Comparison of ENCODE assay signal across 19 mouse cellular contexts in the genomic region with DNA sequence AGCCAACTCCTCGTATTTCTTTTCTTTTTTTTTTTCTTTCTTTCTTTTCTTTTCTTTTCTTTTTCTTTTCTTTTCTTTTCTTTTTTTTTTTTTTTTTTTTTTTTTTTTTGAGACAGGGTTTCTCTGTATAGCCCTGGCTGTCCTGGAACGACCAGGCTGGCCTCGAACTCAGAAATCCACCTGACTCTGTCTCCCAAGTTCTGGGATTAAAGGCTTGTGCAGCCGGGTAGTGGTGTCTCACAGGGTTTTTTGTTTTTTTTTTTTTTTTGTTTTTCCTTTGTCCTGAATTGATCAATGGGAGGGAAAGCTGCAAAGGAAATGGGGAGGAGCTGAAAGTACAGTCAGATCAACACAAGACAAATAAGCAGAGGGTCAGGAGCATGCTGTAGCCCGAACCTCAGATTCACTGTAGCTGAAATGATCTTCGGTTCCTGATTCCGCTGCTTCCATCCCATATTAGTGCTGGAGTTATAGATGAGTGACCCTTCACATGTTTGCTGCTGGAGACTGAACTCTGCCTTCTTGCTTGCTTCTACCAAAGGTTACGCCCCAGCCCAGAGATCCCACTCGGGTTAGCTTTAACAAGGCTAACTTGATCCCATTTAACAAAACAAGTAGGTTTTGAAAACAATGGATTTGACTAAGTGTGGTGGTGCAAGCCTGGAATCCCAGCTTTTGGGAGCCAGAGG. TPM values are rescaled to one million over a fixed set of nuclear protein-coding genes. Genes with fewer than 3 reads are reported as not detected.
DNase-seq lines count a peak whose midpoint lies in the region; ATAC-seq and TF ChIP-seq lines count a peak whose summit lies in the region.
"Had no signal": no experiment of that assay in that cellular context is flagged by ENCODE, and none has a peak within 500 bp of the region (broad histone marks: within the 10 kb centered on the region; RNA-seq: fewer than 3 reads in every experiment).

No protein-coding gene starts in this region.

- no peaks in the 10 kb centered on the region for H3K9me3 ChIP-seq in ES-E14 (ENCODE audit: control insufficient read depth, insufficient read depth, low read depth, low read length)
- no peaks in the 10 kb centered on the region for H3K9me3 ChIP-seq in liver, embryonic 11.5 days (ENCODE audit: control insufficient read depth, low read length)
- H3K9me3 ChIP-seq: limb, embryonic 12.5 days; lung, embryonic 15.5 days; midbrain, embryonic 15.5 days; neural tube, embryonic 15.5 days; stomach, embryonic 15.5 days had no signal

- no peaks in the 10 kb centered on the region for H3K27me3 ChIP-seq in liver, adult 2 months (ENCODE audit: control insufficient read depth, insufficient read depth, low read length)
- H3K27me3 ChIP-seq in liver, embryonic 11.5 days (replicated peaks; ENCODE audit: control insufficient read depth, insufficient read depth, low read length) = no peaks in the 10 kb centered on the region
- H3K27me3 ChIP-seq: limb, embryonic 12.5 days; lung, embryonic 15.5 days; midbrain, embryonic 15.5 days; neural tube, embryonic 15.5 days; stomach, embryonic 15.5 days had no signal

- H3K9ac ChIP-seq in liver, adult 2 months (ENCODE audit: low read depth, low read length) = peak overlapping the region; percentile 3
- H3K9ac ChIP-seq in ES-E14 (ENCODE audit: insufficient read depth, low read depth, low read length, poor library complexity, severe bottlenecking) = no peak overlapping the region; the same call in 1 of the 2 replicates
- H3K9ac ChIP-seq in liver, embryonic 11.5 days (ENCODE audit: low read depth, low read length) = no peak overlapping the region
- H3K9ac ChIP-seq: limb, embryonic 12.5 days; midbrain, embryonic 15.5 days; neural tube, embryonic 15.5 days; stomach, embryonic 15.5 days had no signal

- H3K27ac ChIP-seq in liver, adult 2 months (replicated peaks; ENCODE audit: insufficient read depth, low read depth, low read length) = peak overlapping the region; percentile 85
- H3K27ac ChIP-seq in ES-E14 (ENCODE audit: insufficient read depth, low read depth, low read length, poor library complexity, severe bottlenecking) (0 out of 2 replicates have a peak overlapping the region, but pooled peaks have one; percentile 4), macrophage (peak overlapping the region; percentile 100)
- 0 out of 2 replicates have a peak overlapping the region, but pooled peaks have one; percentile 15 for H3K27ac ChIP-seq in liver, embryonic 11.5 days (ENCODE audit: low read depth, low read length)
- H3K27ac ChIP-seq: kidney, postnatal 0 days; limb, embryonic 12.5 days; lung, embryonic 15.5 days; midbrain, embryonic 15.5 days; neural tube, embryonic 15.5 days; stomach, embryonic 15.5 days had no signal

- peaks cover 15% of the 10 kb centered on the region; the same call in 1 of the 2 replicates for H3K79me2 ChIP-seq in liver, adult 2 months (ENCODE audit: control insufficient read depth, insufficient read depth, low read length)
- H3K79me2 ChIP-seq in macrophage (ENCODE audit: inconsistent target) = peaks cover 70% of the 10 kb centered on the region

- no peak for TF ChIP-seq CTCF in liver, adult 2 months (IDR thresholded peaks at IDR 0.05; ENCODE audit: low read depth, low read length)

- WGBS in liver, adult 2 months = 24% methylated on average over 9 of the region's 9 CpGs
- whole genome bisulfite sequencing in liver, embryonic 11.5 days = 81% methylated on average over 9 of the region's 9 CpGs
- WGBS in macrophage (ENCODE audit: missing documents) = 81% methylated on average over 7 of the region's 9 CpGs

- no peak for ATAC-seq in liver, embryonic 11.5 days (replicated peaks; ENCODE audit: low FRiP score)
- ATAC-seq: forebrain, embryonic 16.5 days; midbrain, embryonic 15.5 days had no signal

- peaks cover 10% of the 10 kb centered on the region for H3K4me1 ChIP-seq in liver, adult 2 months (ENCODE audit: control insufficient read depth, insufficient read depth, low read length)
- H3K4me1 ChIP-seq in ES-E14 (ENCODE audit: control insufficient read depth in 2 of 2, insufficient read depth in 2 of 2, low read length in 2 of 2, poor library complexity in 1 of 2) = peaks cover 2 to 4% of the 10 kb centered on the region in 2 experiments; a peak in 1 of 4 replicates
- peaks cover 6% of the 10 kb centered on the region; the same call in 1 of the 2 replicates for H3K4me1 ChIP-seq in liver, embryonic 11.5 days (replicated peaks; ENCODE audit: control insufficient read depth, insufficient read depth, low read length)
- H3K4me1 ChIP-seq: stomach, embryonic 15.5 days had no signal

- DNase-seq in liver, adult 2 months (ENCODE audit: extremely low read depth, low read depth, low spot score) = peak; percentile 55
- DNase-seq in liver = no peak
- no peak for DNase-seq in ES-E14 (ENCODE audit: low read depth, low spot score)
- no peak for DNase-seq in liver, embryonic 11.5 days (ENCODE audit: low spot score)
- no peak for DNase-seq in layer of hippocampus, postnatal 10 days (ENCODE audit: low spot score in 2 of 2)
- no peak for DNase-seq in embryo, embryonic 9.5 days (ENCODE audit: extremely low spot score)
- DNase-seq: adrenal gland, postnatal 36 days; B cell, adult 2 months; cerebellum, postnatal 10 days; heart, postnatal 4 days had no signal

- in situ Hi-C loops in ES-E14 (cut with MboI; ENCODE audit: low sequenced_read_pairs in 2 of 2, unreplicated experiment in 2 of 2) = no loop called here

- peaks cover 1% of the 10 kb centered on the region; the same call in 1 of the 2 replicates for H3K36me3 ChIP-seq in liver, adult 2 months (ENCODE audit: control insufficient read depth, insufficient read depth, low read length)
- H3K36me3 ChIP-seq in ES-E14 (ENCODE audit: control insufficient read depth, insufficient read depth, low read length, poor library complexity, severe bottlenecking) = peaks cover 4% of the 10 kb centered on the region
- H3K36me3 ChIP-seq in liver, embryonic 11.5 days (ENCODE audit: control insufficient read depth, insufficient read depth, low read length) = 0 out of 2 replicates have a peak, but pooled peaks cover 4% of the 10 kb centered on the region
- no peaks in the 10 kb centered on the region for H3K36me3 ChIP-seq in macrophage (ENCODE audit: inconsistent target)
- H3K36me3 ChIP-seq: midbrain, embryonic 15.5 days; neural tube, embryonic 15.5 days; stomach, embryonic 15.5 days had no signal

- no peak overlapping the region for H3K4me2 ChIP-seq in liver, embryonic 11.5 days
- H3K4me2 ChIP-seq: limb, embryonic 12.5 days; lung, embryonic 15.5 days; midbrain, embryonic 15.5 days; neural tube, embryonic 15.5 days had no signal

- TF ChIP-seq POLR2A in liver, adult 2 months (IDR thresholded peaks at IDR 0.05; ENCODE audit: extremely low read depth, insufficient read depth, low read length) = no peak

- no peak overlapping the region for H3K4me3 ChIP-seq in liver, adult 2 months (ENCODE audit: insufficient read depth, low read depth, low read length)
- H3K4me3 ChIP-seq in ES-E14 (ENCODE audit: insufficient read depth in 1 of 2, low read depth in 1 of 2, low read length in 2 of 2, poor library complexity in 1 of 2, severe bottlenecking in 1 of 2) (no peak overlapping the region), macrophage (ENCODE audit: inconsistent target) (peak overlapping the region; percentile 57)
- no peak overlapping the region for H3K4me3 ChIP-seq in liver, embryonic 11.5 days (ENCODE audit: low read depth, low read length)
- H3K4me3 ChIP-seq: limb, embryonic 12.5 days; lung, embryonic 15.5 days; midbrain, embryonic 15.5 days; neural tube, embryonic 15.5 days; stomach, embryonic 15.5 days had no signal

RNA-seq across cellular contexts. Expression of a gene that starts 0.6 kb away (rescaled TPM):
- total RNA-seq in liver, adult 2 months (2014; rRNA removed) = 116 and 163 TPM in 2 replicates
- 56.2 and 59.9 TPM in 2 replicates for polyA plus RNA-seq in liver, adult 2 months (2012; rRNA removed)
- 504 and 729 TPM in 2 replicates for total RNA-seq in ES-E14 (2012; rRNA removed)
- polyA plus RNA-seq in liver, embryonic 11.5 days (2014; fragmentation: Nextera tagmentation; extraction: Ambion mirVana) = 1,141 and 1,182 TPM in 2 replicates
- 1,000 to 10,000 TPM in 6 of 26 experiments, 100 to 1,000 TPM in 20; 278 to 1,753 (median 620) TPM for total RNA-seq in macrophage (2018; cell fraction: chromatin; rRNA removed)
- total RNA-seq in macrophage (2018; cell fraction: cytosol; rRNA removed) = 1,000 to 10,000 TPM in 10 of 26 experiments, 100 to 1,000 TPM in 16; 554 to 1,427 (median 908) TPM
- 1,000 to 10,000 TPM in 14 of 26 experiments, 100 to 1,000 TPM in 12; 418 to 2,195 (median 1,050) TPM for total RNA-seq in macrophage (2018; cell fraction: nucleus; rRNA removed)
- polyA plus RNA-seq in macrophage (2018) = 470 to 740 TPM (median 693 TPM) in 3 replicates
- 100 to 1,000 TPM; 400 to 469 TPM for total RNA-seq in layer of hippocampus, postnatal 10 days (2021)

RNA-seq across cellular contexts. Expression of a gene that starts 1.8 kb away (rescaled TPM):
- 4.3 and 5.2 TPM in 2 replicates for total RNA-seq in liver, adult 2 months (2014; rRNA removed)
- polyA plus RNA-seq in liver, adult 2 months (2012; rRNA removed) = 8.9 and 13.8 TPM in 2 replicates
- 32.5 and 39.6 TPM in 2 replicates for total RNA-seq in ES-E14 (2012; rRNA removed)
- polyA plus RNA-seq in liver, embryonic 11.5 days (2014; fragmentation: Nextera tagmentation; extraction: Ambion mirVana) = 28.9 and 34.1 TPM in 2 replicates
- 100 to 1,000 TPM in 17 of 26 experiments, 10 to 100 TPM in 9; 40.7 to 159 (median 109) TPM for total RNA-seq in macrophage (2018; cell fraction: chromatin; rRNA removed)
- 10 to 100 TPM in 23 of 26 experiments, 1 to 10 TPM in 3; 6.1 to 21.7 (median 15.6) TPM for total RNA-seq in macrophage (2018; cell fraction: cytosol; rRNA removed)
- 100 to 1,000 TPM in 1 of 26 experiments, 10 to 100 TPM in 25; 31.9 to 100 (median 64.9) TPM for total RNA-seq in macrophage (2018; cell fraction: nucleus; rRNA removed)
- polyA plus RNA-seq in macrophage (2018) = 12.2 to 20.0 TPM (median 19.4 TPM) in 3 replicates
- 10 to 100 TPM; 23.9 to 28.1 TPM for total RNA-seq in layer of hippocampus, postnatal 10 days (2021)

RNA-seq across cellular contexts. Expression of a gene that starts 15.8 kb away (rescaled TPM):
- total RNA-seq in liver, adult 2 months (2014; rRNA removed) = 49.5 and 53.0 TPM in 2 replicates
- 74.7 and 79.6 TPM in 2 replicates for polyA plus RNA-seq in liver, adult 2 months (2012; rRNA removed)
- 144 and 195 TPM in 2 replicates for total RNA-seq in ES-E14 (2012; rRNA removed)
- polyA plus RNA-seq in liver, embryonic 11.5 days (2014; fragmentation: Nextera tagmentation; extraction: Ambion mirVana) = 299 and 304 TPM in 2 replicates
- 1 to 10 TPM in 22 of 26 experiments, under 1 TPM in 3, not detected in 1; 0.65 to 9.0 (median 2.3) TPM for total RNA-seq in macrophage (2018; cell fraction: chromatin; rRNA removed)
- 10 to 100 TPM in 13 of 26 experiments, 1 to 10 TPM in 13; 5.4 to 20.0 (median 10.4) TPM for total RNA-seq in macrophage (2018; cell fraction: cytosol; rRNA removed)
- 10 to 100 TPM in 1 of 26 experiments, 1 to 10 TPM in 25; 1.3 to 14.1 (median 3.7) TPM for total RNA-seq in macrophage (2018; cell fraction: nucleus; rRNA removed)
- polyA plus RNA-seq in macrophage (2018) = 7.6 to 30.8 TPM (median 14.0 TPM) in 3 replicates
- total RNA-seq in layer of hippocampus, postnatal 10 days (2021) = 10 to 100 TPM; 20.5 to 24.7 TPM

RNA-seq across cellular contexts. Expression of a gene that starts 49.4 kb away (rescaled TPM):
- 0.37 and 0.87 TPM in 2 replicates for total RNA-seq in liver, adult 2 months (2014; rRNA removed)
- 0.54 and 1.4 TPM in 2 replicates for polyA plus RNA-seq in liver, adult 2 months (2012; rRNA removed)
- 13.3 and 14.2 TPM in 2 replicates for total RNA-seq in ES-E14 (2012; rRNA removed)
- polyA plus RNA-seq in liver, embryonic 11.5 days (2014; fragmentation: Nextera tagmentation; extraction: Ambion mirVana) = 44.8 and 45.3 TPM in 2 replicates
- 100 to 1,000 TPM in 2 of 26 experiments, 10 to 100 TPM in 24; 14.8 to 119 (median 60.6) TPM for total RNA-seq in macrophage (2018; cell fraction: chromatin; rRNA removed)
- 10 to 100 TPM; 15.6 to 40.0 (median 25.6) TPM for total RNA-seq in macrophage (2018; cell fraction: cytosol; rRNA removed)
- 10 to 100 TPM; 11.9 to 57.1 (median 36.5) TPM for total RNA-seq in macrophage (2018; cell fraction: nucleus; rRNA removed)
- 10.9 to 18.9 TPM (median 16.8 TPM) in 3 replicates for polyA plus RNA-seq in macrophage (2018)
- total RNA-seq in layer of hippocampus, postnatal 10 days (2021) = 1 to 10 TPM; 1.3 TPM

RNA-seq across cellular contexts. Expression of a gene that starts 53.8 kb away (rescaled TPM):
- total RNA-seq in liver, adult 2 months (2014; rRNA removed) = 0.34 and 0.65 TPM in 2 replicates
- polyA plus RNA-seq in liver, adult 2 months (2012; rRNA removed) = 0.18 and 0.25 TPM in 2 replicates
- total RNA-seq in ES-E14 (2012; rRNA removed) = 9.6 and 26.3 TPM in 2 replicates
- 0.60 and 0.77 TPM in 2 replicates for polyA plus RNA-seq in liver, embryonic 11.5 days (2014; fragmentation: Nextera tagmentation; extraction: Ambion mirVana)
- total RNA-seq in macrophage (2018; cell fraction: chromatin; rRNA removed) = under 1 TPM in 1 of 26 experiments, not detected in 25; 0.13 TPM
- under 1 TPM in 19 of 26 experiments, not detected in 7; 0.03 to 0.07 (median 0.04) TPM for total RNA-seq in macrophage (2018; cell fraction: cytosol; rRNA removed)
- total RNA-seq in macrophage (2018; cell fraction: nucleus; rRNA removed) = under 1 TPM in 2 of 26 experiments, not detected in 24; 0.12 to 0.17 TPM
- not detected in 3 replicates for polyA plus RNA-seq in macrophage (2018)
- 1 to 10 TPM in 1 of 2 experiments, under 1 TPM in 1; 0.85 to 1.3 TPM for total RNA-seq in layer of hippocampus, postnatal 10 days (2021)
- total RNA-seq: granulocyte monocyte progenitor cell, adult 5-6 weeks had no signal

Comparison
In these comparisons a context has a peak if more than half of its experiments do, and no peak if none do; other contexts are left out.
1. H3K27ac ChIP-seq: peak in every context shown above with its lines; median percentile 100 in macrophage; 85 in liver, adult 2 months; 15 in liver, embryonic 11.5 days; 4 in ES-E14.